Mouse (Mus musculus): Measurements from ENCODE around the gene Rag2.

Rag2 gene

GRCm38 (mm10) chr2:101624526-101624925 lies at the start of gene Rag2:
Gene Rag2 (plus strand): TSS chr2:101624718.
- no peak for DNase-seq (ENCODE audit: low spot score in 2 of 2)

- no peak for DNase-seq (ENCODE audit: low spot score in 2 of 2)
Observed at GRCm38 (mm10) chr2:101577243-101577642, 47.3 kb upstream of the Rag2 start.

GRCm38 (mm10) chr2:101580027-101580426 lies 44.5 kb upstream of the Rag2 start:
- no peak for DNase-seq (ENCODE audit: low spot score in 2 of 2)

GRCm38 (mm10) chr2:101580428-101580827 lies 44.1 kb upstream of the Rag2 start:
- DNase-seq (ENCODE audit: low spot score in 2 of 2), result no peak

GRCm38 (mm10) chr2:101580977-101581376 lies 43.5 kb upstream of the Rag2 start:
- DNase-seq (ENCODE audit: low spot score in 2 of 2), result no peak

GRCm38 (mm10) chr2:101581418-101581817 lies 43.1 kb upstream of the Rag2 start:
- no peak for DNase-seq (ENCODE audit: low spot score in 2 of 2)

GRCm38 (mm10) chr2:101591356-101591755 lies 33.2 kb upstream of the Rag2 start:
- DNase-seq (ENCODE audit: low spot score in 2 of 2), result no peak

GRCm38 (mm10) chr2:101592023-101592841 lies 32.3 kb upstream of the Rag2 start:
- no peak for DNase-seq (ENCODE audit: low spot score in 2 of 2)

GRCm38 (mm10) chr2:101592886-101593285 lies 31.6 kb upstream of the Rag2 start:
- no peak for DNase-seq (ENCODE audit: low spot score in 2 of 2)

- no peak for DNase-seq (ENCODE audit: low spot score in 2 of 2)
Observed at GRCm38 (mm10) chr2:101594681-101595080, 29.8 kb upstream of the Rag2 start.

GRCm38 (mm10) chr2:101597186-101597585 lies 27.3 kb upstream of the Rag2 start:
- no peak for DNase-seq (ENCODE audit: low spot score in 2 of 2)

GRCm38 (mm10) chr2:101598190-101599181 lies 26.0 kb upstream of the Rag2 start:
- no peak for DNase-seq (ENCODE audit: low spot score in 2 of 2)

GRCm38 (mm10) chr2:101600703-101601102 lies 23.8 kb upstream of the Rag2 start:
- DNase-seq (ENCODE audit: low spot score in 2 of 2), result peak in 1 of 2 experiments; percentile 29

- no peak for DNase-seq (ENCODE audit: low spot score in 2 of 2)
Observed at GRCm38 (mm10) chr2:101603099-101603498, 21.4 kb upstream of the Rag2 start.

GRCm38 (mm10) chr2:101608232-101608894 lies 16.2 kb upstream of the Rag2 start:
- DNase-seq (ENCODE audit: low spot score in 2 of 2), result no peak

GRCm38 (mm10) chr2:101610861-101611260 lies 13.7 kb upstream of the Rag2 start:
- no peak for DNase-seq (ENCODE audit: low spot score in 2 of 2)

- no peak for DNase-seq (ENCODE audit: low spot score in 2 of 2)
Observed at GRCm38 (mm10) chr2:101615464-101616305, 8.8 kb upstream of the Rag2 start.

GRCm38 (mm10) chr2:101618373-101618772 lies 6.1 kb upstream of the Rag2 start:
- DNase-seq (ENCODE audit: low spot score in 2 of 2), result no peak

- no peak for DNase-seq (ENCODE audit: low spot score in 2 of 2)
Observed at GRCm38 (mm10) chr2:101620899-101621298, 3.6 kb upstream of the Rag2 start.

- DNase-seq (ENCODE audit: low spot score in 2 of 2), result no peak
Observed at GRCm38 (mm10) chr2:101621611-101622010, 2.9 kb upstream of the Rag2 start.

- no peak for DNase-seq (ENCODE audit: low spot score in 2 of 2)
Observed at GRCm38 (mm10) chr2:101623042-101623441, 1.5 kb upstream of the Rag2 start.

Measured in frontal cortex, postnatal 36 days (tissue).